Mouse (Mus musculus) forebrain, postnatal 0 days (tissue): Measurements from ENCODE around the gene Atxn7. TPM values are rescaled to one million over a fixed set of nuclear protein-coding genes. Genes with fewer than 3 reads are reported as not detected.

ENCODE experiments used
- ATAC-seq: fragments of 200-750 bp; cut with Nextera tagmentation; 2 replicates; pipeline ENCODE4 v1.8.0; 2017; ENCODE audit warnings: mild to moderate bottlenecking, moderate library complexity
- DNase-seq: peaks from one replicate; pipeline ENCODE4 v3.0.0-alpha.2; 2015
- H3K27ac ChIP-seq: fragments of 300-500 bp; sonication (generic); 2 replicates; pipeline ENCODE4 v1.5.1; 2014; ENCODE audit warnings: low read depth, mild to moderate bottlenecking, antibody characterized with exemption, low read length, moderate library complexity, mixed read lengths
- H3K27me3 ChIP-seq: fragments of 300-500 bp; sonication (generic); 2 replicates; pipeline ENCODE4 v1.6.1; 2014; ENCODE audit warnings: mild to moderate bottlenecking, low read length, mixed read lengths; ENCODE audit not compliant: insufficient read depth
- H3K36me3 ChIP-seq: fragments of 300-500 bp; sonication (generic); 2 replicates; pipeline ENCODE4 v1.6.1; 2014; ENCODE audit warnings: mild to moderate bottlenecking, moderate library complexity; ENCODE audit not compliant: insufficient read depth
- H3K4me1 ChIP-seq: fragments of 300-500 bp; sonication (generic); 2 replicates; pipeline ENCODE4 v1.6.1; 2014; ENCODE audit warnings: antibody characterized with exemption; ENCODE audit not compliant: insufficient read depth
- H3K4me2 ChIP-seq: fragments of 300-500 bp; sonication (generic); 2 replicates; pipeline ENCODE4 v1.6.1; 2014; ENCODE audit warnings: low read depth, mild to moderate bottlenecking, moderate library complexity
- H3K4me3 ChIP-seq: fragments of 300-500 bp; sonication (generic); 2 replicates; pipeline ENCODE4 v1.5.1; 2014; ENCODE audit warnings: low read depth, low read length, mixed read lengths
- H3K9ac ChIP-seq: fragments of 300-500 bp; sonication (generic); 2 replicates; pipeline ENCODE4 v1.6.1; 2014; ENCODE audit warnings: mild to moderate bottlenecking
- H3K9me3 ChIP-seq: fragments of 300-500 bp; sonication (generic); 2 replicates; pipeline ENCODE4 v1.6.1; 2016; ENCODE audit warnings: low read length
- CTCF ChIP-seq: sonication (generic); IDR thresholded peaks from 2 replicates; pipeline ENCODE4 v1.5.1; 2016; ENCODE audit warnings: antibody characterized with exemption, control low read depth, low read depth
- WGBS: fragments of 180-500 bp; shearing (Covaris S2); extraction: QIAGEN DNeasy Blood & Tissue Kit; methylation state at CpG from one replicate; pipeline ENCODE4 v1.1.7; 2014; 5-methylcytosine and 5-hydroxymethylcytosine counted together
- polyA plus RNA-seq: library from polyadenylated mRNA; unstranded; fragments of >200 nt; fragmentation: Nextera tagmentation; extraction: Ambion mirVana; gene quantifications from 2 replicates; pipeline ENCODE4 v1.2.1, GENCODE M21; 2015
- total RNA-seq: library from RNA; depleted of rRNA; stranded (reverse); fragments of >200 nt; gene quantifications from 2 replicates; pipeline ENCODE4 v1.2.3, GENCODE M21; 2014

Gene Atxn7
- total and polyA plus RNA-seq, 2 experiments from 2014 or later = 2.2 to 14.4 TPM

GRCm38 (mm10) chr14:14068553-14068952 is 107.3 kb downstream of the Atxn7 start:
- no peak for TF ChIP-seq CTCF

GRCm38 (mm10) chr14:14070541-14071315 is 109.5 kb downstream of the Atxn7 start:
- DNase-seq = peak; percentile 32
- WGBS = 9% methylated on average over 6 of the region's 6 CpGs
- peak; percentile 87 for ATAC-seq
- Histone ChIP-seq H3K4me3 (no peak overlapping the region), H3K9ac (no peak overlapping the region), H3K27ac (0 out of 2 replicates have a peak overlapping the region, but pooled peaks have one; percentile 11), H3K4me1 (no peaks in the 10 kb centered on the region; the same call in 1 of the 2 replicates), H3K27me3 (no peaks in the 10 kb centered on the region), H3K9me3 (no peaks in the 10 kb centered on the region), H3K36me3 (no peaks in the 10 kb centered on the region), H3K4me2 (no peak overlapping the region)
- TF ChIP-seq CTCF = no peak; the same call in 1 of the 2 replicates

More at GRCm38 (mm10) chr14:14068553-14068952, 107.3 kb downstream of the Atxn7 start:
- Histone ChIP-seq H3K4me2 (no peak overlapping the region), H3K9me3 (no peaks in the 10 kb centered on the region), H3K4me1 (no peaks in the 10 kb centered on the region; the same call in 1 of the 2 replicates), H3K4me3 (no peak overlapping the region), H3K27ac (no peak overlapping the region), H3K27me3 (no peaks in the 10 kb centered on the region), H3K9ac (no peak overlapping the region), H3K36me3 (no peaks in the 10 kb centered on the region)
- WGBS = 20% methylated on average over 3 of the region's 3 CpGs
- ATAC-seq (no peak), DNase-seq (no peak)

- no peak overlapping the region for H3K4me3 ChIP-seq
- no peak for TF ChIP-seq CTCF
- H3K4me2 ChIP-seq = no peak overlapping the region
- H3K4me1 ChIP-seq = no peaks in the 10 kb centered on the region; the same call in 1 of the 2 replicates
- H3K9me3 ChIP-seq = no peaks in the 10 kb centered on the region
- no peak for ATAC-seq
- H3K27me3 ChIP-seq = no peaks in the 10 kb centered on the region
- no peak for DNase-seq
- no peaks in the 10 kb centered on the region for H3K36me3 ChIP-seq
- H3K9ac ChIP-seq = no peak overlapping the region
- 0 out of 2 replicates have a peak overlapping the region, but pooled peaks have one; percentile 11 for H3K27ac ChIP-seq
- 30% methylated on average over 4 of the region's 4 CpGs for WGBS
Measured at GRCm38 (mm10) chr14:14071456-14071855, 110.2 kb downstream of the Atxn7 start.

- Histone ChIP-seq H3K4me3 (no peak overlapping the region), H3K27me3 (no peaks in the 10 kb centered on the region), H3K36me3 (no peaks in the 10 kb centered on the region), H3K9ac (no peak overlapping the region), H3K4me1 (no peaks in the 10 kb centered on the region), H3K27ac (no peak overlapping the region), H3K9me3 (no peaks in the 10 kb centered on the region), H3K4me2 (no peak overlapping the region)
- no peak for DNase-seq
- WGBS = 92% methylated on average over 6 of the region's 6 CpGs
- no peak for ATAC-seq
- no peak for TF ChIP-seq CTCF
Measured at GRCm38 (mm10) chr14:14080604-14081194, 119.5 kb downstream of the Atxn7 start.

- no peaks in the 10 kb centered on the region for H3K4me1 ChIP-seq
- H3K36me3 ChIP-seq = peaks cover 1% of the 10 kb centered on the region; the same call in 1 of the 2 replicates
- H3K27me3 ChIP-seq = no peaks in the 10 kb centered on the region
- no peak overlapping the region for H3K4me3 ChIP-seq
- no peak for ATAC-seq
- TF ChIP-seq CTCF = no peak
- H3K27ac ChIP-seq = no peak overlapping the region
- 93% methylated on average over 8 of the region's 8 CpGs for WGBS
- no peak for DNase-seq
- H3K4me2 ChIP-seq = no peak overlapping the region
- H3K9ac ChIP-seq = no peak overlapping the region
- no peaks in the 10 kb centered on the region for H3K9me3 ChIP-seq
Measured at GRCm38 (mm10) chr14:14083811-14084210, 122.6 kb downstream of the Atxn7 start.

GRCm38 (mm10) chr14:14086711-14087263 is 125.5 kb downstream of the Atxn7 start:
- no peak overlapping the region for H3K9ac ChIP-seq
- H3K4me1 ChIP-seq = no peaks in the 10 kb centered on the region
- TF ChIP-seq CTCF = no peak
- H3K4me3 ChIP-seq = no peak overlapping the region
- H3K9me3 ChIP-seq = no peaks in the 10 kb centered on the region
- no peak for ATAC-seq
- 86% methylated on average over 4 of the region's 4 CpGs for WGBS
- peaks cover 16% of the 10 kb centered on the region for H3K36me3 ChIP-seq
- no peak overlapping the region for H3K4me2 ChIP-seq
- DNase-seq = no peak
- no peaks in the 10 kb centered on the region for H3K27me3 ChIP-seq
- no peak overlapping the region for H3K27ac ChIP-seq

- DNase-seq (no peak), ATAC-seq (no peak)
- Histone ChIP-seq H3K9me3 (no peaks in the 10 kb centered on the region), H3K27me3 (no peaks in the 10 kb centered on the region), H3K4me1 (no peaks in the 10 kb centered on the region), H3K36me3 (peaks cover 17% of the 10 kb centered on the region), H3K27ac (no peak overlapping the region), H3K9ac (no peak overlapping the region), H3K4me2 (no peak overlapping the region), H3K4me3 (no peak overlapping the region)
- TF ChIP-seq CTCF = no peak
- 86% methylated on average over 6 of the region's 6 CpGs for WGBS
Measured at GRCm38 (mm10) chr14:14087348-14087747, 126.1 kb downstream of the Atxn7 start.
